Mouse (Mus musculus): ENCODE data around the gene Esr2. TPM values are rescaled to one million over a fixed set of nuclear protein-coding genes. Genes with fewer than 3 reads are reported as not detected.

Esr2 gene
- polyA plus RNA-seq, 1 experiment from 2014 or later = 0.38 TPM

GRCm38 (mm10) chr12:76095117-76096035 lies 81.7 kb downstream of the Esr2 start:
- no peak for ATAC-seq (ENCODE audit: low FRiP score)
- no peaks in the 10 kb centered on the region for H3K27me3 ChIP-seq
- no peak overlapping the region for H3K4me3 ChIP-seq
- no peaks in the 10 kb centered on the region for H3K9me3 ChIP-seq
- no peak overlapping the region for H3K9ac ChIP-seq
- H3K4me1 ChIP-seq (replicated peaks) = no peaks in the 10 kb centered on the region
- peaks cover 79% of the 10 kb centered on the region for H3K36me3 ChIP-seq
- no peak overlapping the region for H3K4me2 ChIP-seq
- 70% methylated on average over 30 of the region's 30 CpGs for WGBS
- peak overlapping the region; percentile 8; the same call in 1 of the 2 replicates for H3K27ac ChIP-seq

GRCm38 (mm10) chr12:76093613-76094588 lies 83.2 kb downstream of the Esr2 start:
- peaks cover 74% of the 10 kb centered on the region for H3K36me3 ChIP-seq
- H3K9me3 ChIP-seq = no peaks in the 10 kb centered on the region
- ATAC-seq (ENCODE audit: low FRiP score) = no peak
- no peak overlapping the region for H3K4me2 ChIP-seq
- no peak overlapping the region for H3K27ac ChIP-seq
- no peak overlapping the region for H3K4me3 ChIP-seq
- H3K4me1 ChIP-seq (replicated peaks) = no peaks in the 10 kb centered on the region
- H3K27me3 ChIP-seq = no peaks in the 10 kb centered on the region
- no peak overlapping the region for H3K9ac ChIP-seq
- WGBS = 89% methylated on average over 15 of the region's 15 CpGs

GRCm38 (mm10) chr12:76092789-76093466 lies 84.1 kb downstream of the Esr2 start:
- Histone ChIP-seq H3K4me2 (no peak overlapping the region), H3K9me3 (no peaks in the 10 kb centered on the region), H3K9ac (no peak overlapping the region), H3K27ac (no peak overlapping the region), H3K27me3 (no peaks in the 10 kb centered on the region), H3K4me1 (replicated peaks) (no peaks in the 10 kb centered on the region), H3K4me3 (no peak overlapping the region), H3K36me3 (peaks cover 72% of the 10 kb centered on the region)
- WGBS = 92% methylated on average over 11 of the region's 11 CpGs
- no peak for ATAC-seq (ENCODE audit: low FRiP score)

- no peaks in the 10 kb centered on the region for H3K9me3 ChIP-seq
- H3K4me3 ChIP-seq = no peak overlapping the region
- no peak overlapping the region for H3K27ac ChIP-seq
- H3K36me3 ChIP-seq = peaks cover 38% of the 10 kb centered on the region
- no peak overlapping the region for H3K9ac ChIP-seq
- ATAC-seq (ENCODE audit: low FRiP score) = no peak
- peaks cover 23% of the 10 kb centered on the region for H3K4me1 ChIP-seq (replicated peaks)
- no peaks in the 10 kb centered on the region for H3K27me3 ChIP-seq
- 86% methylated on average over 13 of the region's 13 CpGs for WGBS
- H3K4me2 ChIP-seq = no peak overlapping the region
Measured at GRCm38 (mm10) chr12:76087025-76087424, 90.0 kb downstream of the Esr2 start.

- Histone ChIP-seq H3K4me1 (replicated peaks) (peaks cover 25% of the 10 kb centered on the region), H3K36me3 (peaks cover 36% of the 10 kb centered on the region), H3K27ac (no peak overlapping the region), H3K9me3 (no peaks in the 10 kb centered on the region), H3K9ac (no peak overlapping the region), H3K4me2 (no peak overlapping the region), H3K4me3 (no peak overlapping the region), H3K27me3 (no peaks in the 10 kb centered on the region)
- ATAC-seq (ENCODE audit: low FRiP score) = no peak
- 80% methylated on average over 15 of the region's 15 CpGs for WGBS
Measured at GRCm38 (mm10) chr12:76085956-76086905, 90.8 kb downstream of the Esr2 start.

GRCm38 (mm10) chr12:76085066-76085465 lies 92.0 kb downstream of the Esr2 start:
- Histone ChIP-seq H3K9ac (no peak overlapping the region), H3K4me2 (no peak overlapping the region), H3K4me3 (no peak overlapping the region), H3K27ac (no peak overlapping the region), H3K27me3 (no peaks in the 10 kb centered on the region), H3K36me3 (peaks cover 26% of the 10 kb centered on the region), H3K4me1 (replicated peaks) (peaks cover 34% of the 10 kb centered on the region), H3K9me3 (no peaks in the 10 kb centered on the region)
- WGBS = 85% methylated on average over 9 of the region's 9 CpGs
- no peak for ATAC-seq (ENCODE audit: low FRiP score)

- Histone ChIP-seq H3K9ac (peak overlapping the region; percentile 76), H3K27ac (peak overlapping the region; percentile 92), H3K9me3 (no peaks in the 10 kb centered on the region), H3K4me2 (peak overlapping the region; percentile 58), H3K36me3 (peaks cover 16% of the 10 kb centered on the region), H3K4me1 (replicated peaks) (peaks cover 34% of the 10 kb centered on the region), H3K27me3 (no peaks in the 10 kb centered on the region), H3K4me3 (peak overlapping the region; percentile 45)
- ATAC-seq (ENCODE audit: low FRiP score) = peak; percentile 96
- 5% methylated on average over 22 of the region's 22 CpGs for WGBS
Measured at GRCm38 (mm10) chr12:76081557-76082211, 95.4 kb downstream of the Esr2 start.

GRCm38 (mm10) chr12:76080876-76081556 lies 96.0 kb downstream of the Esr2 start:
- Histone ChIP-seq H3K9me3 (no peaks in the 10 kb centered on the region), H3K27ac (peak overlapping the region; percentile 92), H3K9ac (peak overlapping the region; percentile 76), H3K36me3 (peaks cover 22% of the 10 kb centered on the region), H3K4me1 (replicated peaks) (peaks cover 34% of the 10 kb centered on the region), H3K4me2 (peak overlapping the region; percentile 58), H3K4me3 (peak overlapping the region; percentile 45), H3K27me3 (no peaks in the 10 kb centered on the region)
- 43% methylated on average over 14 of the region's 14 CpGs for WGBS
- ATAC-seq (ENCODE audit: low FRiP score) = peak; percentile 44

- no peaks in the 10 kb centered on the region for H3K9me3 ChIP-seq
- 25% methylated on average over 7 of the region's 7 CpGs for WGBS
- peaks cover 10% of the 10 kb centered on the region for H3K4me1 ChIP-seq (replicated peaks)
- no peak overlapping the region for H3K4me2 ChIP-seq
- no peak overlapping the region for H3K4me3 ChIP-seq
- peaks cover 40% of the 10 kb centered on the region for H3K36me3 ChIP-seq
- no peak for ATAC-seq (ENCODE audit: low FRiP score)
- H3K27ac ChIP-seq = no peak overlapping the region
- H3K27me3 ChIP-seq = no peaks in the 10 kb centered on the region
- H3K9ac ChIP-seq = no peak overlapping the region
Measured at GRCm38 (mm10) chr12:76073981-76074380, 103.1 kb downstream of the Esr2 start.

GRCm38 (mm10) chr12:76073066-76073826 lies 103.8 kb downstream of the Esr2 start:
- H3K27ac ChIP-seq = no peak overlapping the region
- H3K4me2 ChIP-seq = 0 out of 2 replicates have a peak overlapping the region, but pooled peaks have one; percentile 6

More at GRCm38 (mm10) chr12:76073066-76073826, 103.8 kb downstream of the Esr2 start:
- no peak for ATAC-seq (ENCODE audit: low FRiP score)
- Histone ChIP-seq H3K9me3 (no peaks in the 10 kb centered on the region), H3K36me3 (peaks cover 37% of the 10 kb centered on the region), H3K9ac (no peak overlapping the region), H3K4me3 (no peak overlapping the region), H3K4me1 (replicated peaks) (peaks cover 10% of the 10 kb centered on the region), H3K27me3 (no peaks in the 10 kb centered on the region)
- WGBS = 7% methylated on average over 13 of the region's 13 CpGs
